Mouse (Mus musculus): ENCODE measurements around the gene Lrrtm4. TPM values are rescaled to one million over a fixed set of nuclear protein-coding genes. Genes with fewer than 3 reads are reported as not detected.

The Lrrtm4 gene
- polyA plus RNA-seq, 2 experiments from 2014 or later = not detected

DNA sequence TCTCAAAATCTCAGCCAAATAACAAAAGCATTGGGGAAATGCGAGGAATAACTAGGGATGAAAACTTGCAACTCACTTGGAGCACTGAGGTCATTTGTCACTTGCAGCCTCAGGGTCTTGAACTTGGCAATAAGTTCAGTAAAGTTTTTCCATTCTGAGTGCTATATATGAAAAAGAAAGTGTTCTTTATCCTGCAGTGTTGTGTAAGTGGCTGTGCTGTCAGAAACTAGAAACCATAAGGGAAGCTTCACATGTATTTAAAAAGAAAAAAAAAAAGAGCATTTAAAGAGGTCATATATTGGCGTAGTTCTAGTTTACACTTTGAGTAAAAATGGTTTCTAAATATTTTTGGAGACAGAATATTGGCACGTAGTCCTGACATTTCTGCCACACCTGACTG is 313.1 kb downstream of the Lrrtm4 start:
- no peak for ATAC-seq

DNA sequence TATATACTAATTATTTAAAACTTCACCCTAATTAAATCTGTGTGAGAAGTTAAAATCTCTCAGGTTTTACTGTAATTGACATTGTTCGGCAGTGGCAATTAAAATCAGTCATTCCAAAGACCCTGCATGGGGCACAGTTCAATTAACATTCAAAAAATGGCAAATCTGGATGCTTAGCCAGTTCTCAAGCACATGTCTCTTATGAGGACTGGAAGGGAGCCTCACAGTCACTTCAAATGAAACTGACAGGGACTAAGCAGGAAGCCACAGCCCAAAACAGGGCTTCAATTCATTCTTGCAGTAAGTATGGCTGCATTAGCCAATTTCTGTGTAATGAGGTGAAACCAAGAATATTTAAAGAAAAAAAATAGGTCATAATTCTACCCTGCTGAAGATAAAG is 333.6 kb downstream of the Lrrtm4 start:
- ATAC-seq = no peak

DNA sequence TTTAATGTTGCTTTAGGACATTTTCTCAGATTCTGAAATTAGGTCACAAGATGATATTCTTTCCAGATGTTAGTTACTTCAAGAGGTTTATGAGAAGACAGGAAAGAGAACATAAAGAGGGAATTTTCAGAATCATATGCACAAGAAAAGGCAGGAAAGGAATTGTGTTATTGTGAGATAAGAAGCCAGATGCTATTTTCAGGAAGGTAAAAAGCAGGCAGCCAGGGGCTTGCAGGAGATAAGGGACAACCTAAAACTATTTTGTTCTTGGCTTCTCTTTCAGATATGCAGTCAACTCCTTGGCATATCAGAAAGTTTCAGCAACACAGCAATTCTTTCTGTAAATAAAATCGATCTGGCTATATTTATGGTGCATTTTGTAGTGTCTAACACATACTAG is 338.4 kb downstream of the Lrrtm4 start:
- ATAC-seq = no peak

DNA sequence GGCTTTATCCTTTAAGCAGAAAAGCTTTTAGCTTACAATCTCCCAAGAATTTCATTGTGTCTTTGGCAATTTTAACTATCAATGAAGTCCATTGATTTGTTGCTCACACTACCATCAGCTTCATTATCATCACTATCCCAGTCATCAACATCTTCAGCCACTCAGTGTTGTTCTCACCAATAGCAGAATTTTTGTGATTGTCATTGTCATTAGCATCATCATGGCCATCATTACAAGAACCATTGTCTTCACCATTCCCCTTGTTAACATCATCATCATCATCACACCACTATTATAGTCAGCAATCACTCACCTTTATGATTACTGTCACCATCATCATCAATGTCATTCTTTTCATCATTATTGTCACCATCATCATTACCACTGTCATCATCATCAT is 344.9 kb downstream of the Lrrtm4 start:
- no peak for ATAC-seq

DNA sequence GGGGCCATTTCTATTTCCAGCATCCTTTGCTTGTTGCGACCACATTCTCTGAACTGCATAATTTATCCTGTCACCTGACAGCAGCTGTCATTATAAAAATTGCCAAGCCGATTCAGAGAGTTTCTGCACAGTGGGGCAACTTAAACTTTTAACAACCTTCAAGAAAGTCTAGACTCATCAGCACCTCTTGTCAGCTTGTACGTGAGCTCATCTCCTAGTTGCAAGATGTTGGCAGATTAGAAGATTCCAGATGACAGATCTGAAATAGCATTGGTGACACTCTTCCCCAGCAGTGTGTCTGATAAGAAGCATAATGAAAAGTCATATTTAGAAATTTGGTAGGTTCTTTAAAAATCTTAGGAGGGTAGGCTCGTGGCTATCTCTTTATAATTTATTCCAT is 347.9 kb downstream of the Lrrtm4 start:
- no peak for ATAC-seq

DNA sequence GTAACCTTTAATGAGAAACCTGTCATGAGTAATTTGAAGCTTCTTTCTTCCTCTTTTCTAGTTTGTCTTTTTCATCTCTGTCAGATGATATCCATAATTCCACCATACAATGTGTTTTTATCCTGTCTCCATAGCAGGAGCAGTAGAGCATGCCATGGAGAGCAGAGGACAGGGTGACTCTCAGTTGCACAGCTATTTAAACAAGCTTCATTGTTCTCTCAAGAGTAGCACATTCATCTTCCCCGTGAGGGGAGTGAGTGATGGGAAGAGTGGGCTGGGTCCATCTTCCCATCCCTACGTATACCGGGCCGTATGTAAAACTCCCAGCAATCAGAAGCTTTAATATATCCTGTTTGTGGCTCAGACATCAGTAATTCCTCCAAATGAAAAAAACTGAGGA is 370.9 kb downstream of the Lrrtm4 start:
- ATAC-seq = no peak

DNA sequence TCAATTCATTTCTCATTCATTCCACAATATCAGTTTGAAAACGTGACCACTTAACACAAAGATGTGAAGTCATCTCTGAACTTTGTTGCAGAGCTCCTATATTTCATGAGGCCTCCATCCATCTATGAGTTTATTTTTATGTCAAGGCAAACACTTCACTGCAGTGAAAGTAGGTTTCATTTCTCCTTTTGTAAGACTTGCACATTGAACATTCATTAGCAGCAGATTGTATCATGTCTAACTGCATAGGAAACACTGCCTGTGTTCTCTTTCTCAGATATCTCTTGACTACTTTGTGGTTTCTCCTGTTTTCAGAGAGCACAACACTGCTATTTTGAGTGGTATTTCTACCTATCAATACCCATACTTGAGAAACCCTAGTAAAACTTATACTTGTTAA is 388.1 kb downstream of the Lrrtm4 start:
- no peak for ATAC-seq

DNA sequence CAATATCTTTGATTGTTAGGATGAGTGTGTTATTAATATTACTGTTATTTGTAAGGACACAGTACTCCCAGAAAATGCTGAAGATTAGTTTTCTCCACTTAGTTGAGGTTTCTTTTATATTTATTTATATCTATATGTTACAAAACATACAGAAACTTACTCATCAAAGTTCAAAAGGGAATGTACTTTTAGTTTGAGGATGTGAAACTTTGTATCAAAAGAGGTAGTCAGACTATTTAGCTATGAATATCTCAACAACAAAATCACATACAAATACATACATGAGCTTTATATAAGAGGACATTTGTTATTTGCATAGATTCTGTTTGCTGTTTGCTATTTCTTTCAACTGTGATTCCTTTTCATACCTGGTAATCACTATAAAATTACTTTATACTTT is 421.5 kb downstream of the Lrrtm4 start:
- no peak for ATAC-seq

DNA sequence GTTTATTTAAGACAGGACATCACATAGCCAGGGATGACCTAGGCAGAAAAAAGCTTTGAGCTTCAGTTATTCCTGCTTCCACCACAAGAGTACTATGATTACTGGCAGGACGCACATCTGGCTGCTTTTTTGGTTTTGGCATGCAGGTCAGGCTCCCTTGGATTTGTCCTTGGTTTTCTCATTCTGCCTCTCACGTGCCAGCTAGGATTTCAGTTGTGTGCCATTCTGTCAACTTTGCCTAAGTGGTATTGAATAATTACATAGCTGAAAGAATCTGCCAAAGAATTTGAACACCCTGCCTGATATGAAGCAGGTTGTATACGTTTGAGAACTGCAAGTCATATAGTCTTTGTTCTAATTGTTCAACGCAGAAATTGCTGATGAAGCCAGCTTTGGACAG is 451.9 kb downstream of the Lrrtm4 start:
- ATAC-seq = no peak

DNA sequence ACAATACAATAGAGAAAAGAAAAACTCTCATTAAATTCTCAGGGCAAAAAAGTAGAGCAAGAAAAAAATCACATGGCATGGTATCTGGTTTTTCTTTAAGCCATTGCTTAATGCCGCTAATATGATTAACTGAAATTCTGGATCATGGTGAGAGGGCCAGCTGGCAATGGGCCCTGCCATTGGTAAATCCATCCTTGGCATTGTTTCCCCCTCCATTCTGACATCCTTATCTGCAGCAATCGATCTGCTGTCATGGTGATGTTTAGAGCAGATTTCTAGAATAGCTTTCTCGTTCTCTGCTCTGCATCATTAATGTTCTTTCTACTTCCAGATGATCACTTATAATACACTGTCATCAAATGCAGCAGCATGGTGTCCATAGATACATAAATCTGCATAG is 457.5 kb downstream of the Lrrtm4 start:
- no peak for ATAC-seq

DNA sequence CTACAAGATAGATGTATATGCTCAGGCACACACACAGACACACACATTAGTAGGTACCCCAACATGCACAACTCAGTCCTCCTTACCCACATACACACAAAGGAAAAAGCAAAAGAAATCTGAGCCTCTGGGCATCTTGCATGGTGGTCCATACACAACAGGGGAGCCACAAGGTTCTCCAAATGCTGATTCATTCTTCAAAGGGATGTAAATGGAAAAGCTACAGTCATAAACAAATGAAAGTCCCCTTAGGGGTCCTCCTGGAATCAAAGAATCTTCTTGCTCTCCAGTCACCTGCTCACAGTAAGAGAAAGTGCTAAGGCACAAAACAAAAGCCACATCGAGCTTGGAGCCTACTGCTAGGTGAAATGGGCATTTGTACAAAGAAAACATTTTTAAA is 526.3 kb downstream of the Lrrtm4 start:
- no peak for ATAC-seq

DNA sequence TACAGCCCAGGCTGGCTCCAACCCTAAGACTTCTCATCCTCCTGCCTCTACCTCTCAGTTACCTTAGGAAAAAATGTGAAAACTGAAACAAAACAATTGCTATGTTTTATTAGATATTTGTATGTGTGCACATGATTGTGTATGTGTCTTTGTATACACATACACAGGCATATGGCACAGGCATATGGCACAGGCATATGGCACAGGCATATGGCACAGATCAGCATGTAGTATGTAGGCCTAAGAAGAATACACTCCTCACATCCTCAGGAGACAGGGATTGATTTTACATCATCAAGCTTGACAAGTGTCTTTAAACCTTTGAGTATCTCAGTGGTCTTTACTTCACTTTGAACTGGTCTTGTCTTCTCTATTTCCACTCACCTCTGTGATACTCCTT is 531.2 kb downstream of the Lrrtm4 start:
- ATAC-seq = no peak

DNA sequence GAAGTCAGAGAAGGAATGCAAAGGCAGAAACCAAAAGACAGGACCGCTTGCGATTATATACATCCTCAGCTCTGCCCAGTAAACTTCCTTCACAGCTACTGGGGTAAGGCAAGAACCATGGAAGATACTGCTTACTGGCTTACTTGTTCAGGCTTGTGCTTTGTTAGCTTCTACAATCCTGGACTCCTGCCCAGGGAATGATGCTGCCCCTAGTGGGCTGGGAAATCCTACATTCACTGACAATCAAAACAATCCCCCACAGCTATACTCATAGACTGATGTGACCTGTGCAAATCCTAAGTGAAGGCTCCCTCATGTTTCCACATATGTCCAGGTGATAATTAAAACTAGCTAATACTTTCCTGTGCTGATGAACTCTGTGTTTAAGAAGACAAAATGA is 534.7 kb downstream of the Lrrtm4 start:
- ATAC-seq = no peak

DNA sequence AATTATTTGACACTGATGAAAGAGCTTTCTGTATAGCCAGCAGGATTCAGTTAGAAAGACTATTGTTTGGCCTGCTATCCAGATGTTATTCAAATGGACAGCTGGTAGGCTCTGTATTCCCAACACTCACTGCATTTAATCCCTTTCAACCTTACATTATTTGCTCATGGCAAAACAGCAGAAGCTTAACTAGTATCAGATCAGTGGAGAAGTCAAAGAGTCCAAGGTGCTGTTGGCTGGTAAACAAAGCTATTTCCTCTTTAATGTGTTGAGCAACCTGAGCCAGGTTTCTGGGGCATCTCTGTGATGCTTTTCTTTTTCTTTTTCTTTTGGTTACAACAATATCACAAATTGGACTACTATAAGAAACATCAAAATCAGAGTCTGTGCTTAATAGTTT is 536.3 kb downstream of the Lrrtm4 start:
- ATAC-seq = no peak

DNA sequence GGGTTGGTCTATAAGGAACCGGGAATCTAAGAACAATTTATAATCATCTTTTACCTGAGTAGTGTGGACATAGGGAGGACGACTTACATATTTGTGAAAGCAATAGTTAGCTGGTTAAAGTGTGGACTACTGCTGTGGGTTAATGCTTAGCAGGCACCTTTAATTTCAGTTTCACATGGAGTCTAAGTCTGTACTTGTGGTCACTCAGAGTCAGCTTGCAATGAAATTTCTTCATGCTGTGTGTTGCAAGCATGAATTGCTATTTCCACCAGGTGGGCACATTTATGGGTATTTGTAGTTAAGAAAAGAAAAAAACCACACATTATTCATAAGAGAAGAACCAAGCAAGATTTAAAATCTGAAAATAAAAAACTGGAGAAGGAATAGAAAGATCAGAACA is 558.5 kb downstream of the Lrrtm4 start:
- no peak for ATAC-seq

DNA sequence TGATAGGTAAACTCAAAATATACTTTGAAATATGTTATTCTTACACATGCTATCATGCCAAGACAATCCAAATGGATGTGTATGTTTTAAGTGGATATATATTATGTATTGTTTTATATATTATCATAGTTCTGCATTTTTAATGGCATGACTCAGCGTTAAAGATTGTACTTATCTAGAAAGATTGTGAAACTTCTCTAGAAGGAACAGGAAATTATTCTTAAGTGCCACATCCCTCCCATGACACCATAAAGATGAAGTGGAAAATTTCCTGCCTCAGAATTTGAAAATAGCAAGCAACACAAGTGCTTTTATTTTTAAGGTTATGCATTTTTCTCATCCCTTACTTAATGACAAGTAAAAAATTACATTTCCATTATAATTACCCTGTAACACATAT is 563.5 kb downstream of the Lrrtm4 start:
- ATAC-seq = no peak

DNA sequence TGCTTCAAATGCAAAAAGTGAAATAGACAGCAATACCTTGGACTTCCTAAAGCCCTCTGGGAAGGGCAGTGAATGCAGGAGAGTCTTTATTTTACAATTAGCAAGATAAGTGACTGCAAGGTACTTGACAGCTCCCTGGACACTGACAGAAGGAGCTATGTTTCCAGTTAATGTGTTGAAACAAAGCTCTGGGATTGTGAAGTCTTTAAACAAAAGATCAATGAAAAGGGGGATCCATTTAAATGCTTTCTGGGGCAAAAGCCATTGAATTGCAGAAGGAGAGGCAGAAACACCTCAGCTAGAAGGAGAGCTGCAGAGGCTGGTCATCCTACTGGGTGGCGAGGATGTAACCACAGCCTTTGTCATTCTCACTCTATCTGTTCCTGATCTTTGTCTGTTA is 571.1 kb downstream of the Lrrtm4 start:
- ATAC-seq = no peak

DNA sequence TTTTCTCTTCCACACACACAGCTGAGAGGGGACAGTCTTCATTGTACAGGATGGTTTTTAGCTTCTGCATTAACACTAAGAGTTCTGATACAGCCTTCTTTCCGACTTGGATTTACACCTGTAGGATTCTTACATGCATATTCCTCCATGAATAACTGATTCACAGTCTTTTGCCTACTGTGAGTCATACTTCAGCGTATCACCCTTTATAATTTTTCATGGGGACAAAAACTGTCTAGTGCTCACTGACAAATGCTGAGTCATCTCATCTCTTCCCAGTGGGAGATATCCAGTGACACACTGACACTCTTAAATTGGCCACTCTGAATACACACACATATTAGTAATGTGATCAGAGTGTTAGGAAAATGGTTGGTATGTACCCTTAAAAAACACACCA is 600.8 kb downstream of the Lrrtm4 start:
- ATAC-seq = no peak

DNA sequence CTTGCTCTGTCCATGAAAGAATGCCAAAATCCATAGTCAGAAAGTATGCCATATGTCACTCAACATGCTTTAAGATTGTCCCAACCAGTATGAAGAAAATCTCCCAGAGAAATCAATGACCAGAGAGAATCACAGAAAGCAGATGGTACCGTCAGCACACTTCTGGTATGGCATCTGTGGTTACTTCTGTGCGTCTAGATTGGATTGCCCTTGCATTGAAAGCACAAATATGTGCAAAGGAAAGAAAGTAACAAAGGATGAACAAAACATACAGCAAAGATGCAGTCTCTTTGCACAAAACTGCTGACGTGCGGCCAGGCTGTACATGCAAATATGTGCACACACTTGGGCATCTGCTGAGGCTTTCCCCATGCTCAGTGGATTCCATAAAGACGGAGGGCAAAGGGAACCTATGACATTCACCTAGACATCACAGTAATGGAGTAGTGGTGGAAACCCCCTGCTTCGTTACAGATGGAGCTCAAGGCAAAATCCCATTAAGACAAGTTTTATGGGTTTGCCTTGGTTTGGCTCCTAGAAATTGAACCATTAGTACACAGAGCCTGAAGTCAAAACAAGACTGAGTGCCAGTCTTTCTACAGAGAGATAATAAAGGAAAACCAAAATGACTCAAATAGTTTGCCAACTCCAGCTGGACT is 604.1 kb downstream of the Lrrtm4 start:
- no peak for ATAC-seq

DNA sequence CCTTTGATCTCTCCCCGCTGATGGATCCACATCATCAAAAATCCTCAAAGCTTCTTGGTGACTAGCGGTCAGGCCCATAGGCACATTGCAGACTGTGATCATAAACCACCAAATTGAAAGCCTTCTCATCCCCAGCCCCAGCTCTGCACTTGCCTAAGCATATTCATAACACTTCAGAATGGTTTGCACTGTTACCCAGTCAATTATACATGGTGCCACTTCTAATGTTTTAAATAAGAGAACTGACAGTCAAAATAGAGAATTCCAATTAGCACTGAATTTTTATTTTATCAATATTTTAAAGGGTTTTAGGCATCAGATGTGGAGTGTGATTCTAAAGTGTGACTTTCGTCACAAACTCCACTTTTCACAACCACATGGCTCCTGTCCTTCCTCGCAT is 606.8 kb downstream of the Lrrtm4 start:
- ATAC-seq = no peak

DNA sequence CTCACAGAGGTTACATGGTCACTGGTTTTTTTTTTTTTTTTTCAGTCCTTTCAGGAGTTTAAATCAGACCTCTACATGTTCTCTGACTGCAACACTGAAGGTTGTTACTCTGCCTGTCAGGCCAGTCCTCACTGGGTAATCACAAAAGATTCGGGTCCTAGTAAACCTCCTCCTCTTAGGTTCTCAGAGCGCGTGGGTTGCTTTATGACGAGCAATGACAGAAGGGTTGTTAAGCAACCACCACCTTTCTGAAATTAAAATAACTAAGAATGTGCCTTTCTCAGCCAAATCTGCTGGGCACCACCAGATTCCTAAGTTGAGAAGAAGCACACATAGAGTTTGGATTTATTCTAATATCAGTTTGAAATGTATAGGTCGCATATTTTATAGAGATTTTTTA is 644.1 kb downstream of the Lrrtm4 start:
- ATAC-seq = no peak

DNA sequence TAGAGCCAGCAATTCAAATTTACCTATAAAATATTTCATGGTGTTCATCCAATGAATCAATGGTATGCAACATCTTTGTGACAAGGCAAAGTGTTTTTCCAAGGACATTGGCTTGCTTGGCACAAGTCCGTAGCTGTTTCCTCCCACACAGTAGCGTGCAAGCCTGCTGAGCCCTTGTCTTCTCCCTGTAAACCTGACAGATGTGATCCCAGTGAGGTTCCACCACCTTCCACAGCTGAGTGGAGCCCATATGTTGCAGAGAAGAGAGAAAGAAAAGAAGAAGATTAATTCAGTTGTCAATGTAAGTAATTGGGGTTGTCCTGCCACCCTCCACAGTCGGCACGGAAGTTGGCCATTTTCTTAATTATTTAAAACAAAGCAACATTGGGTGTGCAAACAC is 645.4 kb downstream of the Lrrtm4 start:
- no peak for ATAC-seq

DNA sequence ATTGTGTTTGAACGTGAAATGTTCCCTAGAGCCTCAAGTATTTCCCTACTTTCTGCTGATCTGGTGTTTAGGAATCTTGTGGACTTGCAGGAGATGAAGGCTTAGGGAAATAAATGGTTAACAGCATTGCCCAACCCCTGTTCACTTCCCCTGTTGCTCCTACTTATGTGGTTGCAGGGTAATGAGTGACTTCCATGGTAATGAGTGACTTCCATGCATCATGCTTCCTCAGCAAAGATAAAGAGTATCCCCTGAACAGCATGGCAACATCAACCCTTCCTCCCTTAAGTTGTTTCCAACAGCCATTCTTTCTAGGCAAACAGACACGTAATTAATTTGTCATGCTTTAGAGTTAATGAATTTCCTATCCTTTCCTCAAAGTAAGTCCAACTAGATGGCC is 685.5 kb downstream of the Lrrtm4 start:
- ATAC-seq = no peak

DNA sequence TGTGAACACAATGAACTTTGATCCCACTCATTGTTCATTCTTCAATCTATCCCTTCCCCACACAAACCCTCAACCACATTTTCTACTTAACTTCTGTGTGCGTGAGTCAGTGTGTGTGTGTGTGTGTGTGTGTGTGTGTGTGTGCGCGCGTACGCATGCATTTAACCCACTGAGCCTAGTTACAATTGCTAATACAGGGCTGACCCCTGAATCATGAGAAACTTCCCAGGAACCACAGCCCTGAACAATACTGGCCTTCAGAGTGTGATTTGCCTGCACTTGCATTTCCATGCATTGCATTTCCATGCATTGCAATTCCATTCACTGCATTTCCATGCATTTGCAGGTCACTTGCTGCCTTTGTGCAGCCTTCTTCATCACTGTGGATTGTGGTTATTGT is 701.8 kb downstream of the Lrrtm4 start:
- ATAC-seq = no peak

DNA sequence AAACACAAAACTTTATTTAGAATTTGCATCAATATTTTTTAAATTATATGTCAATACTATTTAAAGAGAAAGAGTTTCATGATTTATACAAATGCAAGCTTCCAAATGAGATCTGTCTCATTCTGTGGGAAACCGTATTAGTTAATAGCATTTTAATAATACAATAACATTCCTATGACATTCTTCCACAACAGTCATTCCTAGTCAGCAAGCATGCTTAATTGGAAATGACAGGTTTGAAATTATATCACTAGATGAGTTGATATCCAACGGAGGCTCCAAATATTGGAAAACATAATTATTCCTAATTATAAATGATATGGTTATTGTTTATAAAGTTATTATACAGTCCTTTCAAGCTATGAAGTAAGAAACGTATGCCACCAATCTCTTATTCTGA is 714.7 kb downstream of the Lrrtm4 start:
- no peak for ATAC-seq

DNA sequence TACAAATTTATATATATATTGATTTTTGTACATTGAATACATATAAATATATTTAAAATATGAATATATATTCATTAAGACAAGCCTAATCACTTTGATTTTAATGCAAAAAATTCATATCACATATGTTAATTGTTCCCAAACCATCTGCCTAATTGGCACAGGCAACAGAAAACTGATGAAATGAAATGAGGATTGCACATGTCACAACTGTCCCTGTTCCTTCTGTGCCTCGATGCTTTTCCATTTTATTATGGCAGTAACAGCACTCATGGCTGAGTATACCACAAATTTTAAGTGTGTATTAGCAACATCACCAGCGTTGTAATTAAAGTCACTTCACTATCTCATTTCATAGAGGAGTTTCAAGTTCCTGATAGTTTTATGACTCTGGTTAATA is 732.1 kb downstream of the Lrrtm4 start:
- ATAC-seq = no peak
